Mouse (Mus musculus) ovary, postnatal 14 days (tissue): ENCODE measurements around the gene Fam228b.
"Not testable (repeated sequence)": the region's sequence is repeated elsewhere in the genome, so short reads cannot be mapped to it uniquely, and the experiment has no call there.

Experiments used
- DNase-seq: peaks from one replicate; pipeline ENCODE4 v3.0.0; 2022; ENCODE audit warnings: low spot score

Gene Fam228b

DNA sequence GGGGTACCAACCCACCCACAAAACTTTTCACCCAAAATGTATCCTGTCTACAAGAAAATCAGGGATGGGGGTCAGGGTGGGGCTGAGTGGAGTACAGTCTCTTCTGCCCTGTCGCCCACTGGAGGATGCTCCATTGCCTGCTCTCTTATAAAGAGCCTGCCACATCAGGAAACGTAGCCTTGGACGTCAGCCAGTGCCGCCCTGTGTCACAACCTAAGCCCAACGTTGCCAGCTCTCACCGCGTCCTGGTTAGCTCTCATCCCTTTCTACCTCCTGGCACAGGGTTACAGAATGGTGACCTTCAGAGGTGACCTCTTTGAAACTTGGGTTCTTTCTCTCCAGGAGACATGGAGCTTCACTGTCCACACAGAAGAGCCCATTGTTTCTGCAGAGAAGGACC lies 28.2 kb downstream of the Fam228b start:
- DNase-seq: no peak

- DNase-seq: no peak
These were observed 31.0 kb downstream of the Fam228b start, which contains the start of gene Fam228a for GRCm38 (mm10) chr12:4738031-4738576. Gene Fam228a (minus strand): TSS chr12:4738430.

- no peak for DNase-seq
These were observed 36.7 kb downstream of the Fam228b start for GRCm38 (mm10) chr12:4732332-4732731.

GRCm38 (mm10) chr12:4731629-4732028 lies 37.4 kb downstream of the Fam228b start:
- DNase-seq: no peak

DNA sequence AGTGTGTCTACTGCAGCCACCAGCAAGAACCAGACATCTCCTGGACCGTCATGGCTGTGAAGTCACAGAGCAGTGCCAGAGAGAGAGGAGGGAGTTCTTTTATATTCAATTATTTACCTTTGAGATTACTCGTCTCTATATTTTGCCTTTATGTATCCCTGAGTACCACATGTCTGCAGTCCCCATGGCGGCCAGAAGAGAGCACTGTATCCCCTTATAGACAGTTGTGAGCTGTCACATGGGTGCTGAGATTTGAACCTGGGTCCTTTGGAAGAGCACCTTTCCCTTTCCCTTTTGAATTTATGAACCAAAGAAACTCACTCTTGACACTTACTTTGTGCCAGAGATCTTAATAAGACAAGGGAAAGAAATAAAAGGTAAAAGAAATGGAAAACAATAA lies 39.9 kb downstream of the Fam228b start:
- DNase-seq: no peak

DNA sequence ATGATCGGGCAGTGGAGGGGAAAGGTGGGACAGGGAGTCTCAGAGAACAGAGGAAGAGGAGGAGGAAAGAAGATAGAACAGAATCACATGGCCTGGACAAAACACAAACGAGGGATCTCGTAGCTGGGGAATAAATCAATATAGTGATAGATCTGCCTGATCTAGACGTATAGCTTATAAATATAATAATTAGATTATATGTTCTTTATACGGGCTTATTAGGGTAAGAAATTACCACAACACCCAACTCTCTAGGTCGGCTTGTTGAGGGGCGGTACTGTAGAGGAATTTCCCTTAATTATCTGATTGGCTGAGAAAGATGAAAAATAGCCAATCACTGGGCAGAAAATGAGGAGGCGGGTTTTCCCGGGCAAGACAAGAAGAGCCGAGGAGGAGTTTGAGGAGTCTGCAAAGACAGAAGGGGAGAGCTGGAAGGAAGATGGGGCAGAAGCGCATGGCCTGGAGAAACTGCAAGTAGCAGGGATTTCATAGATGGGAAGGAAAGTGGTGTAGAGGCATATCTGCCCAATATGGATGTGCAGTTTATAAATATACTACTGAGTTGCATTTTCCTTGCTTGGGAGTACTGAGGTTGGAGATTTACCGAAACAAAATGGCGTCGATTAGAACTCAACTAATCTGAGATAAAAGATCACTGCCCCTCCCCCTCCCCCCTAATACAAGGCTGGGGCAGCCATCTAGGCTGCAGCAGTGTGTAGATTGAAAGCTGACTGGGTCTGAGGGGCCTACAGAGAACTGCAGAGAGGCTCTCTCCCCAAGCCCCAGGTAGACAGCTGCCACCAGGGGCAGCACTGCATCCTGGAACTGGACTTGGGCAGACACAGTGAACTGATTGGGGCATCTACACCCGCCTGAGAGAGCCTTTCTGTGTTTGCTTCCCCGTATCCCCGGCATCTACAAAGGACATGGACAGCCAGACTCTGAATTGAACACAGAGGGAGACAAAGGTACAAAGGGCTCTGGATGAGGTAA lies 49.0 kb downstream of the Fam228b start:
- no peak for DNase-seq

- no peak for DNase-seq
These were observed 49.9 kb downstream of the Fam228b start for GRCm38 (mm10) chr12:4719066-4719761.

DNA sequence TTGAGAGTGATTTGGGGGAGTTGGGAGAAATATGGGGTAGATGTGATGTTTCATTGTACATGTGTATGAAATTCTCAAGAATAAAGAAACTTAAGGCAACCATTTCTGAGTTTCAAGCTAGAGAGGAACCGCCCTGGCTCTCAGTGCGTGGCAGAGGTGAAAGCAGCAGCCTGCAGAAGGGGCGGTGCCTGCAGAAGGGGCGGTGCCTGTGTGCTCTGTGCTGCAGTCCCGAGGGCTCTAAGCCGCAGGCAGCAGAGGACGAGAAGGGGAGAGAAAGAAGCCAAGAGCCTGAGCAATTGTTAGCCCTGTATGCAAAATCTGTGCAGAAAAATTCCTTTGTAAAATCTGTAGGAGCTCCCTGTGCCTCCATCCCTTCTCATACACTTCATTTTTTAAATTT lies 51.6 kb downstream of the Fam228b start:
- no peak for DNase-seq

DNA sequence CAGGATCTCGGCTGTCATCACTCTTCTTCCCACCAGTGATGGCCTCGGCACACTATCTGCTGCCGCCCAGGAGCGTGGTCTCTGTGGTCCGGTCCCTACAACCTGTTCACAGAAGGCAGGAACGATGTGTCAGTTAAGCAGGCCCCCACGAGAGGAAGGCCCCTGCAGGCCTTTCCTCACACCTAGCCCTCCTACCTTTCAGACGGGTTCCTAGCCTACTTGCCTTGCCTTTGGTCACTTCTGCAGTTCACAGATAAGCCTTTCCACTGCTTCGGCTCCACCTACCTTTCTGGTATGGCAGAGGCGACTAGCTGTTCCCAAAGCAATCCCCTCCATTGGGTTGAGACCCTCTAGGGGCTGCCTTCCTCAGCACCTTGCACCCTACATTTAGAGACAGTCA lies 53.5 kb downstream of the Fam228b start:
- DNase-seq: no peak

DNA sequence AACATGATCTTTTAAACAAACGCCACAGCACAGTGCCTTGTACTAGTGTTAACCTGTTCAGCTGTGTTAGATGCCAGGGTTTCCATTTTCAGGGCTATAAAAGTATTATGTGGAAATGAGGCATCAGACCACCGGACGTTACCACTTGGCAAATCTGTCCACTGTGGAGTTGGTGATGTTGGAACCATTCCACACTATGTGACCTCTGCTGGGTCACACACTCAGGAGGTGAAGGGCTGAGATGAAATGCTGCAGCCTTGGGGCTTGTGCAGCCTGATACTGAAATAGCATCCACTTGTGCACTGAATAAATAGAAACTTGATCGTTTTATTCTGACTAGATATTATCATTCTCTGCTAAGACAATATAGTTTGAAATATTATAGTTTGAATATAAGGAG lies 55.7 kb downstream of the Fam228b start:
- no peak for DNase-seq

DNA sequence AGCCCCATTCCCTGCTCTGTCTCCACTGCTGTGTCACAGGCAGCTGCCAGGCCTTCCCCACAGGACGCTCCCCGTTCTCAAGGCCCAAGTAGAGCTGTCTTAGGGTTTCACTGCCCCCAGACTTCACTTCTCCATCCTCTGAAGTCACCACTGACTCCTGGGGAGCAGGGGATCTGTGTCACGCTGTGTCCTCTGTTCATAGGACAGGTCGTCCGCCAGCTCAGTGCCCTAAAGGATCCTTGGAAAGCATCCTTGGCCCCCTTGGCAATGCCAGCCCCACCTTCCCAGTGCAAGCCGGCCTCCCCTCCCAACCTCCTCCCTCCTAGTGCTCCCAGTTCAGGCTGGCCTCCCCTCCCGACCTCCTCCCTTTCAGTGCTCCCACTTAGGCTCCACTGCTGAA lies 59.1 kb downstream of the Fam228b start:
- DNase-seq: no peak

DNA sequence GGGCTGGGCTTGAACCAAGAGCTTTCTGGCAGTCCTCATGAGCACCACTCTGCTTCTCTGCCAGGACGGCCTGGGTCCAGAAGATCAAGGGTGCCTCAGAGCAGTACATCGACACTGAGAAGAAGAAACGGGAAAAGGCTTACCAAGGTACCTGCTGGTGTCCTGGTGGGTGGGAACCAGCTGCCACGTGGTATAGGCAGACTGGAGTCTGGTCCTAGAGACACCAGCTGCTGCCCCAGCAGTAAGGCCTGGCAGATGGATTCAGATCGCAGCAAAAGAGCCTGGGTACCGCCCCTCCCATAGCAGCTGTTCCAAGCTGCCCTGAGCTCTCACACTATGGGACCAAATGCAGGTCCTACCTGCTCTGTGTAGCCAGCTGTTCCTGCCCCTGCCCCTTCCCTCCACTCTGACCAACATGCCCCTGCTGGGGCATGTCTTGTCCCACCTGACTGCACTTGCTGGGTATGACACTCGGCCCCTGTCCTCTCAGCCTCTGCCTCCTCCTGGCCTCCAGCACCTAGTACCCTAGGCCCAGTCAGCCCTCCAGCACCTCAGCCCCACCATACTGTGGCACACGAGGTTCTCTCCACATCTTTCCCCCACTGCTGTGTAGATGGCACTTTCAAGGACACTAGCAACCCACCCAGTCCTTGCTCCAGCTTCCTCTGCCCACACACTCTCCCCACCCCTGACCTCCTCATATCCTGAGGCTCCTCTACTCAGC lies 60.0 kb downstream of the Fam228b start:
- no peak for DNase-seq

- no peak for DNase-seq
These were observed 60.8 kb downstream of the Fam228b start for GRCm38 (mm10) chr12:4708296-4708695.

DNA sequence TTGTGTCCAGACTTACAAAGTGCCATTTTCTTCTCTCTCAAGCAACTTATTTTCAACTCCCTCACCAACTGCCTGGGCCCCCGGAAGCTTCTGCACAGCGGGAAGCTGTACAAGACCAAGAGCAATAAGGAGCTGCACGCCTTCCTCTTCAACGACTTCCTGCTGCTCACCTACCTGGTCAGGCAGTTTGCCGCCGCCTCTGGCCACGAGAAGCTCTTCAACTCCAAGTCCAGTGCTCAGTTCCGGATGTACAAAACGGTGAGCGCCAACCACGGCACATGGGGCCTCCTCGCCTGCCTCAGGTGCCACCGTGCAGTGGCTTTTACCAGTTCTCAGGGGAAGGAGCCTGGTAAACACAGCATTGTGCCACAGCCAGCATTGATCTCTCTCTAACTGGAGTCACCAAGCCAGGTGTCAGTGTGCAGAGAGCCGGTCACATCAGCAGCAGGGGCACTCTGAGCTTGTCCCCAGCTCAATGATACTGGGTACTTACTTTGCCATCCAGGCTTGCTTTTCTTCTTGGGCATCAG lies 61.5 kb downstream of the Fam228b start:
- no peak for DNase-seq

GRCm38 (mm10) chr12:4706901-4707300 lies 62.2 kb downstream of the Fam228b start:
- no peak for DNase-seq

GRCm38 (mm10) chr12:4706175-4706574 lies 62.9 kb downstream of the Fam228b start:
- no peak for DNase-seq

DNA sequence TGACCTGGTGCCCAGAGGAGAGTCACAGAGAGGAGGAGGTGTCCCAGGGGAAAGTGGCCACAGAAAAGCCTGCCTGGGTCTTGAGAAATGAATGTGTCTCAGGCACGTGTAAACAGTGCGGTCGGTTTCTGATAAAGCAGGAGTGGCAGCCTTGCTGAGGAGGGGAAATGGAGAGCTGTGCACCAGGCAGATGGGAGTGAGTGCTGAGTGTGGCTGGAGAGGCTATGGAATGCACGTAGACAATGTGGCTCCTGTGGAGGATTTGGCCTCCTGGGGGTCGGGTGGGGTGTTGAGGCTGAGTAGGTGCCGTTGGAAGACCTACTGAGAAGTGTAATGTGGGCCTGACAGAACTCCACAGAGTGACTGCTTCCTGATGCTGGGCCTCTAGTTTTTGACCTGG lies 63.4 kb downstream of the Fam228b start:
- DNase-seq: not testable (repeated sequence)

DNA sequence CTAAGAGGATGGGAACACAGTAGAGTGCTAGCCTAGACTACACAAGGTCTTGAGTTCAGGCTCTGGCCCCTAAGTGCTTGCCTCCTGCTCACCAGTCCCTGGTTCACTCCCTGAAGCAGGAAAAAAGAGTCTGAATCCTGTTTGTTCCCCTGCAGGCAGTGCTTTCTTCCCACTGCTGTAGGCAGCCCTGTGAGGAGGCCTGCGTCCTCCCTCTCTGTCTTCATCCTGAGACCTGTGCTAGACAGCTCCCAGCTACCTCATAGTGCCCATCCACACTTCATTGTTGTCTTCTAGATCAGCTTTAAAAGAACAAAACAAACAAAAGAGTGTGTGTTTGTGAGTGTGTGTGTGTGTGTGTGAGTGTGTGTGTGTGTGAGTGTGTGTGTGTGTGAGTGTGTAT lies 74.5 kb downstream of the Fam228b start:
- no peak for DNase-seq

GRCm38 (mm10) chr12:4691193-4691592 lies 77.9 kb downstream of the Fam228b start:
- no peak for DNase-seq
